Mouse (Mus musculus) lung, embryonic 14.5 days (tissue): ENCODE results near the gene Rnf169. TPM values are rescaled to one million over a fixed set of nuclear protein-coding genes. Genes with fewer than 3 reads are reported as not detected.
"Not testable (repeated sequence)": the region's sequence is repeated elsewhere in the genome, so short reads cannot be mapped to it uniquely, and the experiment has no call there.

Source experiments
- ATAC-seq: fragments of 200-750 bp; cut with Nextera tagmentation; 2 replicates; pipeline ENCODE4 v1.8.0; 2017; ENCODE audit warnings: mild to moderate bottlenecking, moderate TSS enrichment, moderate library complexity; ENCODE audit not compliant: insufficient read depth
- DNase-seq: peaks from one replicate; pipeline ENCODE4 v3.0.0-alpha.2; 2015
- H3K27ac ChIP-seq: fragments of 300-500 bp; sonication (generic); 2 replicates; pipeline ENCODE4 v1.5.1; 2014; ENCODE audit warnings: low read depth, mild to moderate bottlenecking, moderate library complexity
- H3K27me3 ChIP-seq: fragments of 300-500 bp; sonication (generic); 2 replicates; pipeline ENCODE4 v1.6.1; 2014; ENCODE audit warnings: low read length, control low read depth; ENCODE audit not compliant: insufficient read depth
- H3K36me3 ChIP-seq: fragments of 300-500 bp; sonication (generic); 2 replicates; pipeline ENCODE4 v1.6.1; 2014; ENCODE audit warnings: control low read depth; ENCODE audit not compliant: insufficient read depth
- H3K4me1 ChIP-seq: fragments of 300-500 bp; sonication (generic); 2 replicates; pipeline ENCODE4 v1.6.1; 2014; ENCODE audit warnings: antibody characterized with exemption, control low read depth; ENCODE audit not compliant: insufficient read depth
- H3K4me2 ChIP-seq: fragments of 300-500 bp; sonication (generic); 2 replicates; pipeline ENCODE4 v1.6.1; 2014; ENCODE audit warnings: mild to moderate bottlenecking
- H3K4me3 ChIP-seq: fragments of 300-500 bp; sonication (generic); 2 replicates; pipeline ENCODE4 v1.5.1; 2014; ENCODE audit warnings: low read depth, low read length
- H3K9ac ChIP-seq: fragments of 300-500 bp; sonication (generic); 2 replicates; pipeline ENCODE4 v1.6.1; 2014
- H3K9me3 ChIP-seq: fragments of 300-500 bp; sonication (generic); 2 replicates; pipeline ENCODE4 v1.6.1; 2016; ENCODE audit warnings: low read depth, low read length, control low read depth
- CTCF ChIP-seq: IDR thresholded peaks from 2 replicates; pipeline ENCODE4 v1.5.1; 2016; ENCODE audit warnings: antibody characterized with exemption, low read depth
- WGBS: fragments of 180-500 bp; shearing (Covaris S2); extraction: QIAGEN DNeasy Blood & Tissue Kit; methylation state at CpG from one replicate; pipeline ENCODE4 v1.1.7; 2014; 5-methylcytosine and 5-hydroxymethylcytosine counted together
- polyA plus RNA-seq: library from polyadenylated mRNA; unstranded; fragments of >200 nt; fragmentation: Nextera tagmentation; extraction: Ambion mirVana; gene quantifications from 2 replicates; pipeline ENCODE4 v1.2.1, GENCODE M21; 2014

The Rnf169 gene
- polyA plus RNA-seq, 1 experiment from 2014 or later, result 7.8 TPM

- H3K27me3 ChIP-seq, result no peaks in the 10 kb centered on the region
- ATAC-seq, result no peak
- H3K36me3 ChIP-seq, result no peaks in the 10 kb centered on the region
- no peak overlapping the region for H3K27ac ChIP-seq
- H3K4me2 ChIP-seq, result peak overlapping the region; percentile 69
- WGBS, result 2% methylated on average over 6 of the region's 6 CpGs
- peak overlapping the region; percentile 98 for H3K9ac ChIP-seq
- H3K4me3 ChIP-seq, result peak overlapping the region; percentile 92
- no peaks in the 10 kb centered on the region for H3K9me3 ChIP-seq
- H3K4me1 ChIP-seq, result peaks cover 5% of the 10 kb centered on the region; the same call in 1 of the 2 replicates
- no peak for TF ChIP-seq CTCF
- DNase-seq, result peak; percentile 19
Measured at GRCm38 (mm10) chr7:99979081-99979480, 1.2 kb downstream of the Rnf169 start.

- Histone ChIP-seq H3K9me3 (no peaks in the 10 kb centered on the region), H3K27ac (no peak overlapping the region), H3K4me2 (no peak overlapping the region), H3K27me3 (no peaks in the 10 kb centered on the region), H3K4me3 (no peak overlapping the region), H3K4me1 (peaks cover 7% of the 10 kb centered on the region; the same call in 1 of the 2 replicates), H3K36me3 (no peaks in the 10 kb centered on the region), H3K9ac (no peak overlapping the region)
- WGBS, result 75% methylated on average over 2 of the region's 2 CpGs
- no peak for TF ChIP-seq CTCF
- DNase-seq, result no peak
- ATAC-seq, result no peak
Measured at GRCm38 (mm10) chr7:99978041-99978440, 2.2 kb downstream of the Rnf169 start.

DNA sequence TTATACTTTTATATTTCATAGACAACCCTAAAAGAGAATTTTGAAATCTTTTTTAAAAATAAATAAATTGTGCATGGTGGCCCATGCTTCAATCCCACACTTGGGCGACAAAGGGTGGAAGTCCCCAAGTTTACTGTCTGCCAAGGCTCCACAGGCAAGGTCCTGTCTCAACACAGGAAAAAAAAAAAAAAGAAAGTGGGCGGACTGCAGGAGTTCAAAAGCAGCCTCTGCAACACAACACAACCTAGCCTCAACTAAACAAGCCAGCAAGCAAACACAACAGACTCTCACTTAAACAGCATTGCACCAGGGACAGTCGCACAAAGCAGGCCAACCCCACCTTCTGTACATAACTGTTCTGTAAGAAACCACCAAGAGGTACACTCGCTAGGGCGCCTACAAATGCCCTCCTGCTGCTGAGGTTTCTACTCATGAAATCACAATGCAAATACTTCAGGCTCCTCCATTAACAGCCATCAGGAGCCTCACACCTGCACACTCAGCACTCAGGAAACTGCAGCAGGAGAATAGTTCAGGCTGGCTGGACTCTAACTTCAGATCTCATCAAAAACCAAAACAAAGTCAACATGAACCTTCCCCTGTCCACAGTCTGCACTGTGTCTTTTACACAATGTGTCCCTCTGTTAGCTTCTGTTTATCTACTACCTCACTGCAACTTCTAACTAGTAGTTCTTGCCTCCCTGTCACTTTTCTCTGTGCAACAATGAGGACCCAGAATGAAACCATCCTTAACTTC is 4.3 kb downstream of the Rnf169 start:
- TF ChIP-seq CTCF, result no peak
- Histone ChIP-seq H3K9ac (no peak overlapping the region), H3K4me2 (0 out of 2 replicates have a peak overlapping the region, but pooled peaks have one; percentile 10), H3K9me3 (no peaks in the 10 kb centered on the region), H3K27ac (peak overlapping the region; percentile 59), H3K36me3 (no peaks in the 10 kb centered on the region), H3K4me3 (no peak overlapping the region), H3K4me1 (peaks cover 7% of the 10 kb centered on the region; the same call in 1 of the 2 replicates), H3K27me3 (no peaks in the 10 kb centered on the region)
- WGBS, result 70% methylated on average over 5 of the region's 5 CpGs
- DNase-seq, result peak; percentile 55
- no peak for ATAC-seq

DNA sequence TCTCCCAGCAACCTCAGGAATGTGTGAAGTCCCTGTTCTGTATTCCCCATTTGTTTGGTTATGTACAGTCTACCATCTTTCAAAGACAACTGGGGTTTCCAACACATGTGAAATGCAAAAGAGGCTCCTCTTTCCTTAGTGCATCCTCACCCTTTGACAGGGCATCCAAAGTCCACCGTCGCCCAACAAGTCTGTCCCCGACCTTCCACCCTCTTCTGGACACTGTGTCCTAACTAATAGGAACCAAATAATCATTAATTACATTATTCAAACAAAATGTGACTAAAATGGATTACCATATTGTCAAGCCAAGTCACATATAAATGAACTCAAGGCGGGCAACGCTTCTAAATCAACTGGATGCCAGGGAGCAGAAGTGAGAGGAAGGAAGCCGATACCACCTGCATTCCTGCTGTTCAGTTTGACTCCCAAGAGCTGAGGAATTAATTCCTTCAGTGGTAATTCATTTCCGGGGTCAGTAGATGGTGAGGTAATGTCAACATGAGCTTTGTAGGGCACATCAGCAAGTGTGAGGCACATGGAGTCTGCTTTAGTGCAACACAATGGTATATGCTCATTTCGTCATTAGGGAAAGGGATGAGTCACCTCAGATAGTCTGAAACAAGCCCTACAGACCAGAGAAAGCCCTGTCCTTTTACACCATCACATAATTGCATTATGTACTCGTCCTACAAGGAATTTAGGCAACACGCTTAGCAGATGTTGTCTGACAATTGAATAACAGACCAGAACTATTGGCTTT is 5.9 kb downstream of the Rnf169 start:
- DNase-seq (no peak), ATAC-seq (no peak)
- H3K4me3 ChIP-seq, result no peak overlapping the region
- H3K9ac ChIP-seq, result no peak overlapping the region
- H3K4me2 ChIP-seq, result no peak overlapping the region
- 56% methylated on average over 10 of the region's 10 CpGs for WGBS
- TF ChIP-seq CTCF, result no peak
- H3K36me3 ChIP-seq, result no peaks in the 10 kb centered on the region
- no peak overlapping the region for H3K27ac ChIP-seq
- peaks cover 7% of the 10 kb centered on the region; the same call in 1 of the 2 replicates for H3K4me1 ChIP-seq
- no peaks in the 10 kb centered on the region for H3K27me3 ChIP-seq
- H3K9me3 ChIP-seq, result no peaks in the 10 kb centered on the region

DNA sequence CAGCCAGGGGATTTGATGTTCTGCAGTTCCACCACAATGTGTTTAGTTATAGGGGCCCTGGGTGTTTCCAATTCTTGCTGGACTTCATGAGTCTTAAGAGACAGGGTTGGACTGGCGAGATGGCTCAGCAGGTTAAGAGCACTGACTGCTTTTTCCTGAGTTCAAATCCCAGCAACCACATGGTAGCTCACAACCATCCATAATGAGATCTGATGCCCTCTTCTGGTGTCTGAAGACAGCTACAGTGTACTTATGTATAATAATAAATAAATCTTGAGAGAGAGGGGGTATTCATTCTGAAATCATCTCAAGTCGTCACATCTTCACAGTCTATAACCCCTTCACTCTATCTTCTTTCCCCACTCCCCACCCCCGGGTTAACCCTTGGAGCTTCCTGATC is 7.3 kb downstream of the Rnf169 start:
- H3K4me1 ChIP-seq, H3K9me3 ChIP-seq, H3K4me3 ChIP-seq, H3K27me3 ChIP-seq, H3K4me2 ChIP-seq, ATAC-seq, H3K27ac ChIP-seq, DNase-seq, H3K36me3 ChIP-seq, H3K9ac ChIP-seq: not testable (repeated sequence)
- WGBS, result 83% methylated on average over 3 of the region's 3 CpGs

DNA sequence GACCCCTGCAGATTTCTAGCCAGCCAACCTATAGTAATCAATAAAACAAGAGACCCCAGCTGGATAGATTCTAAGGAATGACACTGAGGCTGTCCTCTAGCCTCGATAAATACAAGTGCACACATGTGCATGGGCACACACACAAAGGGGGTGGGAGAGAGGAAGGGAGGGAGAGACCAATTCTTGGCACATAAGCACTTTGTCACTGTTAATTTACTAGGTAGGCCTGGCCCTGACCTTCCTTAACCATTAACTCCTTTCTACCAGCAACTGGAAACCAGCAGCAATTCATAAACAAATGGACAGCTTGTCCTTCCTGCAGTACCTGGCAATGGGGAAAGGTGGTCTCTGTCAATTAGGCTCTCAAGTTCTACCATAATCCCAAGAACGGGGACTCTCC is 8.3 kb downstream of the Rnf169 start:
- WGBS, result 66% methylated on average over 2 of the region's 2 CpGs

DNA sequence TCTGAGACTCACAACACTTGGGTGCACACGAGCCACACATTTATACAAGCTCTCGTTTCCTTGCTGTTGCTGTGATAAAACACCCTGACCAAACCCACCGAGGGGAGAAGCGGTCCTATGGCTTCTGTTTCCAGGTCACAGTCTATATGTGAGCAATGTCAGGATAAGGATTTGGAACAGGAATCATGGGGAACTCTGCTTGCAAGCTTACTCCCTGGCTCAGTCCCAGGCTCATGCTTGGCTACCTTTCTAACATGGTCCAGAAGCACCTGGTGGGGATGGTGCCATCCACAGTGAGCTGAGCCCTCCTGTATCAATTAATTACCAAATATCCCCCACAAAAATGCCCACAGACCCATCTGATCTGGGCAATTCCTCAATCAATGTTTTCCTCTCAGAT is 11.1 kb downstream of the Rnf169 start:
- DNase-seq (no peak), ATAC-seq (no peak)
- H3K9ac ChIP-seq, result no peak overlapping the region
- 79% methylated on average over 4 of the region's 4 CpGs for WGBS
- no peaks in the 10 kb centered on the region for H3K9me3 ChIP-seq
- no peak overlapping the region for H3K4me3 ChIP-seq
- no peak for TF ChIP-seq CTCF
- no peak overlapping the region for H3K27ac ChIP-seq
- H3K27me3 ChIP-seq, result no peaks in the 10 kb centered on the region
- H3K4me1 ChIP-seq, result peaks cover 16% of the 10 kb centered on the region
- no peaks in the 10 kb centered on the region for H3K36me3 ChIP-seq
- H3K4me2 ChIP-seq, result no peak overlapping the region

More for the DNA sequence above, 8.3 kb downstream of the Rnf169 start:
- Histone ChIP-seq H3K9ac (no peak overlapping the region), H3K36me3 (no peaks in the 10 kb centered on the region), H3K4me2 (no peak overlapping the region), H3K27me3 (no peaks in the 10 kb centered on the region), H3K4me1 (peaks cover 7% of the 10 kb centered on the region; the same call in 1 of the 2 replicates), H3K9me3 (no peaks in the 10 kb centered on the region), H3K27ac (no peak overlapping the region), H3K4me3 (no peak overlapping the region)
- DNase-seq, result no peak
- TF ChIP-seq CTCF, result no peak
- no peak for ATAC-seq
